Mouse (Mus musculus): ENCODE data around the gene Os9.
A peak's percentile ranks its signal among the peaks of the same experiment; 100 is the strongest.

GRCm38 (mm10) chr10:127170002-127170401 lies 49.1 kb upstream of the Os9 start:
- peak; percentile 53 for TF ChIP-seq CTCF (IDR thresholded peaks at IDR 0.05; ENCODE audit: low read depth)
- no peak for TF ChIP-seq EP300 (IDR thresholded peaks at IDR 0.05; ENCODE audit: low read depth)

All from liver, embryonic 14.5 days (tissue).